Mouse (Mus musculus): ENCODE data around the gene Anln. TPM values are rescaled to one million over a fixed set of nuclear protein-coding genes. Genes with fewer than 3 reads are reported as not detected.

The Anln gene
- polyA plus RNA-seq, 1 experiment from 2014 or later, result 57.6 TPM

Other genes starting within 250 kb of the Anln start
- 90.4 and 93.4 TPM in 2 replicates for gene Pigyl, start 232.3 kb downstream of the Anln start, polyA plus RNA-seq (2015; fragmentation: Nextera tagmentation; extraction: Ambion mirVana)
- gene Zfp872, start 201.1 kb downstream of the Anln start, polyA plus RNA-seq (2015; fragmentation: Nextera tagmentation; extraction: Ambion mirVana), result 1.0 and 1.9 TPM in 2 replicates
- gene Zfp809, start 163.5 kb downstream of the Anln start, polyA plus RNA-seq (2015; fragmentation: Nextera tagmentation; extraction: Ambion mirVana), result 27.5 and 29.7 TPM in 2 replicates
- gene Zfp599, start 129.3 kb downstream of the Anln start, polyA plus RNA-seq (2015; fragmentation: Nextera tagmentation; extraction: Ambion mirVana), result 2.7 and 3.3 TPM in 2 replicates
- gene Zfp810, start 81.5 kb downstream of the Anln start, polyA plus RNA-seq (2015; fragmentation: Nextera tagmentation; extraction: Ambion mirVana), result 13.6 and 15.2 TPM in 2 replicates
- 4.4 and 5.3 TPM in 2 replicates for gene 9530077C05Rik, start 22.3 kb upstream of the Anln start, polyA plus RNA-seq (2015; fragmentation: Nextera tagmentation; extraction: Ambion mirVana)
- gene Gm17545, start 65.1 kb upstream of the Anln start, polyA plus RNA-seq (2015; fragmentation: Nextera tagmentation; extraction: Ambion mirVana), result not detected in 2 replicates
- gene Rp9, start 80.6 kb upstream of the Anln start, polyA plus RNA-seq (2015; fragmentation: Nextera tagmentation; extraction: Ambion mirVana), result 51.8 and 56.8 TPM in 2 replicates
- 11.5 and 12.2 TPM in 2 replicates for gene Bbs9, start 86.5 kb upstream of the Anln start, polyA plus RNA-seq (2015; fragmentation: Nextera tagmentation; extraction: Ambion mirVana)

Measured in stomach, embryonic 16.5 days (tissue).